In the genomic region with DNA sequence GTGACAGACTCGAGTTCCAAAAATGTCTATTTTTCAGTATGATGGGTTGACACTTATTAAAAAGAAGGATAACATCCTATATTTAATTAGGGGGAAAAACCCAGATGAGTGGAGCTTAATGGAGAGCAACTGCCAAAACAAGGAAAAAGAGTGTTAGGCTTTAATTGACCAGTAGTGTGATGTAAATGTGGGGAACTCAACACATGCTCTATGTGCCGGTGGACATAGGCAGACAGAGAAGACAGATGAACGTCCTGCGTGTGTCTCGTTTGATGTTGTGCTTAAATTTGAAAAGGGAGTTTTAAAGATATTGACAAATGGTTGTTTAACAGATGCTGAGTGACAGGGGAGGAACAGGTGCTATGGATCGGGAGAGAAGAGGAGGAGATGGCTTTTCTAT, we compare ENCODE assay signal across 23 mouse cellular contexts.
A peak's percentile ranks its signal among the peaks of the same experiment; 100 is the strongest.
DNase-seq lines count a peak whose midpoint lies in the region; ATAC-seq lines count a peak whose summit lies in the region.
"Had no signal": no experiment of that assay in that cellular context is flagged by ENCODE, and none has a peak within 500 bp of the region (broad histone marks: within the 10 kb centered on the region; RNA-seq: fewer than 3 reads in every experiment).

No protein-coding gene starts in this region.

- no peaks in the 10 kb centered on the region for H3K36me3 ChIP-seq in forebrain, embryonic 13.5 days (ENCODE audit: poor library complexity, severe bottlenecking)
- H3K36me3 ChIP-seq in forebrain, embryonic 12.5 days (replicated peaks) = no peaks in the 10 kb centered on the region
- no peaks in the 10 kb centered on the region for H3K36me3 ChIP-seq in forebrain, embryonic 15.5 days
- H3K36me3 ChIP-seq in forebrain, embryonic 10.5 days (replicated peaks) = no peaks in the 10 kb centered on the region
- no peaks in the 10 kb centered on the region for H3K36me3 ChIP-seq in midbrain, embryonic 11.5 days (ENCODE audit: control insufficient read depth, insufficient read depth, low read length)
- no peaks in the 10 kb centered on the region for H3K36me3 ChIP-seq in midbrain, embryonic 15.5 days (replicated peaks)
- H3K36me3 ChIP-seq: embryonic facial prominence, embryonic 10.5 days; embryonic facial prominence, embryonic 12.5 days; G1E had no signal

- peak; percentile 61; the same call in 1 of the 2 replicates for ATAC-seq in forebrain, embryonic 13.5 days
- no peak for ATAC-seq in forebrain, embryonic 12.5 days (ENCODE audit: low FRiP score)
- ATAC-seq in forebrain, embryonic 15.5 days (replicated peaks) = peak; percentile 40
- ATAC-seq in midbrain, embryonic 11.5 days (ENCODE audit: low FRiP score) = no peak
- ATAC-seq in midbrain, embryonic 15.5 days (replicated peaks) = no peak
- ATAC-seq: activated CD4-positive, CD25-positive, alpha-beta regulatory T cell, adult 4 months; CD4-positive, CD25-positive, alpha-beta regulatory T cell, adult 4 months; Patski had no signal

- H3K4me3 ChIP-seq in forebrain, embryonic 13.5 days = no peak overlapping the region
- no peak overlapping the region for H3K4me3 ChIP-seq in forebrain, embryonic 12.5 days (replicated peaks)
- H3K4me3 ChIP-seq in forebrain, embryonic 15.5 days = no peak overlapping the region
- no peak overlapping the region for H3K4me3 ChIP-seq in forebrain, embryonic 10.5 days
- no peak overlapping the region for H3K4me3 ChIP-seq in midbrain, embryonic 11.5 days (ENCODE audit: low read depth, low read length)
- no peak overlapping the region for H3K4me3 ChIP-seq in midbrain, embryonic 15.5 days
- H3K4me3 ChIP-seq: embryonic facial prominence, embryonic 10.5 days; embryonic facial prominence, embryonic 12.5 days had no signal

- no peaks in the 10 kb centered on the region for H3K9me3 ChIP-seq in forebrain, embryonic 13.5 days (replicated peaks)
- H3K9me3 ChIP-seq in forebrain, embryonic 12.5 days = no peaks in the 10 kb centered on the region
- H3K9me3 ChIP-seq in forebrain, embryonic 15.5 days = no peaks in the 10 kb centered on the region
- H3K9me3 ChIP-seq in forebrain, embryonic 10.5 days = no peaks in the 10 kb centered on the region
- no peaks in the 10 kb centered on the region for H3K9me3 ChIP-seq in midbrain, embryonic 11.5 days (ENCODE audit: control insufficient read depth, low read length)
- no peaks in the 10 kb centered on the region for H3K9me3 ChIP-seq in midbrain, embryonic 15.5 days
- H3K9me3 ChIP-seq: embryonic facial prominence, embryonic 10.5 days; embryonic facial prominence, embryonic 12.5 days had no signal

- H3K4me1 ChIP-seq in forebrain, embryonic 13.5 days = 0 out of 2 replicates have a peak, but pooled peaks cover 3% of the 10 kb centered on the region
- H3K4me1 ChIP-seq in forebrain, embryonic 12.5 days = no peaks in the 10 kb centered on the region
- H3K4me1 ChIP-seq in forebrain, embryonic 15.5 days = peaks cover 2% of the 10 kb centered on the region; the same call in 1 of the 2 replicates
- no peaks in the 10 kb centered on the region for H3K4me1 ChIP-seq in forebrain, embryonic 10.5 days
- no peaks in the 10 kb centered on the region for H3K4me1 ChIP-seq in midbrain, embryonic 11.5 days (ENCODE audit: control insufficient read depth, insufficient read depth, low read length)
- no peaks in the 10 kb centered on the region for H3K4me1 ChIP-seq in midbrain, embryonic 15.5 days
- H3K4me1 ChIP-seq: embryonic facial prominence, embryonic 12.5 days had no signal

- no peak overlapping the region for H3K27ac ChIP-seq in forebrain, embryonic 13.5 days
- H3K27ac ChIP-seq in forebrain, embryonic 12.5 days = no peak overlapping the region
- peak overlapping the region; percentile 27; the same call in 1 of the 2 replicates for H3K27ac ChIP-seq in forebrain, embryonic 15.5 days (replicated peaks)
- H3K27ac ChIP-seq in forebrain, embryonic 10.5 days = no peak overlapping the region
- H3K27ac ChIP-seq in midbrain, embryonic 11.5 days (ENCODE audit: low read depth, low read length) = no peak overlapping the region
- H3K27ac ChIP-seq in midbrain, embryonic 15.5 days = no peak overlapping the region
- H3K27ac ChIP-seq: embryonic facial prominence, embryonic 10.5 days; embryonic facial prominence, embryonic 12.5 days had no signal

- no peaks in the 10 kb centered on the region for H3K27me3 ChIP-seq in forebrain, embryonic 13.5 days
- no peaks in the 10 kb centered on the region for H3K27me3 ChIP-seq in forebrain, embryonic 12.5 days
- H3K27me3 ChIP-seq in forebrain, embryonic 15.5 days = no peaks in the 10 kb centered on the region
- H3K27me3 ChIP-seq in forebrain, embryonic 10.5 days (ENCODE audit: poor library complexity, severe bottlenecking) = no peaks in the 10 kb centered on the region
- no peaks in the 10 kb centered on the region for H3K27me3 ChIP-seq in midbrain, embryonic 11.5 days (ENCODE audit: control insufficient read depth, insufficient read depth, low read length)
- H3K27me3 ChIP-seq in midbrain, embryonic 15.5 days (replicated peaks) = no peaks in the 10 kb centered on the region
- H3K27me3 ChIP-seq: CH12.LX; embryonic facial prominence, embryonic 12.5 days had no signal

- no peak overlapping the region for H3K9ac ChIP-seq in forebrain, embryonic 13.5 days
- H3K9ac ChIP-seq in forebrain, embryonic 12.5 days = no peak overlapping the region
- no peak overlapping the region for H3K9ac ChIP-seq in forebrain, embryonic 15.5 days (replicated peaks)
- H3K9ac ChIP-seq in midbrain, embryonic 11.5 days (ENCODE audit: low read length) = no peak overlapping the region
- no peak overlapping the region for H3K9ac ChIP-seq in midbrain, embryonic 15.5 days
- H3K9ac ChIP-seq: embryonic facial prominence, embryonic 12.5 days had no signal

- 55% methylated on average over 6 of the region's 6 CpGs for WGBS in forebrain, embryonic 13.5 days
- 66% methylated on average over 6 of the region's 6 CpGs for WGBS in forebrain, embryonic 12.5 days
- WGBS in forebrain, embryonic 15.5 days = 45% methylated on average over 6 of the region's 6 CpGs
- 91% methylated on average over 6 of the region's 6 CpGs for WGBS in forebrain, embryonic 10.5 days
- WGBS in midbrain, embryonic 11.5 days = 84% methylated on average over 6 of the region's 6 CpGs
- 83% methylated on average over 6 of the region's 6 CpGs for WGBS in midbrain, embryonic 15.5 days

- DNase-seq in forebrain, embryonic 10.5 days (ENCODE audit: extremely low spot score, low spot score) = no peak
- peak; percentile 26 for DNase-seq in midbrain, embryonic 11.5 days (ENCODE audit: low spot score, missing footprints)
- DNase-seq: adrenal gland, adult 8-10 months; adrenal gland, postnatal 14 days; adrenal gland, postnatal 36 days; B cell, adult 2 months; cerebellum, adult 11 months; cerebellum, adult 18-20 months; cerebellum, adult 8-10 months; cerebellum, adult 9-11 months; cerebellum, postnatal 14 days; cerebellum, postnatal 36 days had no signal

- no peak overlapping the region for H3K4me2 ChIP-seq in forebrain, embryonic 13.5 days
- no peak overlapping the region for H3K4me2 ChIP-seq in forebrain, embryonic 12.5 days
- no peak overlapping the region for H3K4me2 ChIP-seq in forebrain, embryonic 15.5 days (replicated peaks)
- no peak overlapping the region for H3K4me2 ChIP-seq in midbrain, embryonic 11.5 days
- H3K4me2 ChIP-seq in midbrain, embryonic 15.5 days = no peak overlapping the region
- H3K4me2 ChIP-seq: embryonic facial prominence, embryonic 12.5 days had no signal

Comparison
In these comparisons a context has a peak if more than half of its experiments do, and no peak if none do; other contexts are left out.
1. ATAC-seq: peak in forebrain, embryonic 13.5 days (single experiment) and forebrain, embryonic 15.5 days (single experiment); none in forebrain, embryonic 12.5 days (single experiment), midbrain, embryonic 11.5 days (single experiment) and midbrain, embryonic 15.5 days (single experiment).